Mouse (Mus musculus) frontal cortex, postnatal 36 days (tissue): ENCODE measurements around the gene Gprc5b.
A peak's percentile ranks its signal among the peaks of the same experiment; 100 is the strongest.

Experiments used
- DNase-seq, 2 experiments: peaks; one replicate each; pipeline ENCODE4 v3.0.0; 2022; ENCODE audit warnings: low spot score in 2 of 2

The Gprc5b gene

DNA sequence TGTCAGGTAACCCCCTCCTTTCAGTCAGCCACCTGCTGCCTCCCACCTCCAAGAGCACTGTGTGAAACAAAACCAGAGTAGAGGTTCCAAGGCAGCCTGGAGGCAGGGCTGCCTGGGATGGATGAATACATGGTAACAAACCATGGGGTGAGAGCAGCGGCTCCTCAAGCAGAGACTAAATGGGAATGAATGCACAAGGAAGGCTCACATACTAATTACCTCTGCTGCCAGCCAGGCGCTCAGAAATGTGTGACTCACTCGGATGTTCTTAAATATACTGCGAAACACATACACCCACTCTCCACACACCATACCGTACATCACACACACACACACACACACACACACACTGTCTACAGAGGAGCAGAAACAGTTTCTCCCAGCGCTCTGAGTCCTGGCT is 4.7 kb downstream of the Gprc5b start:
- DNase-seq = peak; percentile 79 to 86

GRCm38 (mm10) chr7:118989275-118989856 is 5.6 kb downstream of the Gprc5b start:
- DNase-seq = no peak

GRCm38 (mm10) chr7:118986369-118986768 is 8.6 kb downstream of the Gprc5b start:
- no peak for DNase-seq

GRCm38 (mm10) chr7:118985786-118986185 is 9.2 kb downstream of the Gprc5b start:
- DNase-seq = no peak

GRCm38 (mm10) chr7:118983961-118984360 is 11.1 kb downstream of the Gprc5b start:
- peak; percentile 66 to 78 for DNase-seq

GRCm38 (mm10) chr7:118982586-118982985 is 12.4 kb downstream of the Gprc5b start:
- DNase-seq = no peak

GRCm38 (mm10) chr7:118981831-118982230 is 13.2 kb downstream of the Gprc5b start:
- no peak for DNase-seq

- DNase-seq = no peak
These were observed 13.7 kb downstream of the Gprc5b start for GRCm38 (mm10) chr7:118981346-118981745.

- no peak for DNase-seq
These were observed 15.3 kb downstream of the Gprc5b start for GRCm38 (mm10) chr7:118979708-118980107.

DNA sequence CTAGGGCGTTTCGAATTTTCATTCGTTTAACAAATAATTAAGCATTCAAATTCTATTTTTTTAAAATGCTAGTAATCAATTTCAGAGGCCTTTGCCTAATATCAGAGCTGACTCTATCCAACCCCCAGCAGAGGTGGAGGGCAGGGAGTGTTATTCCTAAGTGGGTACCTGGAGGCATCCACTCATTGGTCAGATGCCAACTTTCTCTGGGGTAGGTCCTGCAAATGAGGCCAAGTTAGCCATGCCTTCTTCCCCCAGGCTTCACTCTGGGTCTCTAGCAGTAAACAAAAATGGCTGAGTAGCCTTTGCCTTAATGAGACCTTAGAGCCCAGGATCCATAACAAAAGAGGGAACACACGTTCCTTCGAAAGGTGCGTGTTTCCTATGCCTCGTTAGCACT is 15.9 kb downstream of the Gprc5b start:
- no peak for DNase-seq

DNA sequence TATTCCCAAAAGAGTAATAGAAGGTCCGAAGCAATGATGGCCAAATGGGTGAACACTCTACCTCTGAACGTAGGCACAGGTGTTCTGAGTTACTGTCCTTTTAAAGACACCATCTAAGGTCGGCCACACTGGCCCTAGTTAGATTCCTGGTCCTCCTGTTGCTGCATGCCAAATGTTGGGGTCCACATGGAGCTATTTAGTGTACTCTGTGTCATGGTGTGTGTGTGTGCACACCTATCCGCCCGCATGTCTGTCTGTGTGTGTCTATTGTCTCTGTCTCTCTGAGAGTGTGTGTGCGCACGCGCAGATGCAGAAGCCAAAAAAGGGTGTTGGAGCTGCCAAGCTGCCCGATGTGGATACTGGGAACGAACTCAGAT is 17.9 kb downstream of the Gprc5b start:
- DNase-seq = no peak

DNA sequence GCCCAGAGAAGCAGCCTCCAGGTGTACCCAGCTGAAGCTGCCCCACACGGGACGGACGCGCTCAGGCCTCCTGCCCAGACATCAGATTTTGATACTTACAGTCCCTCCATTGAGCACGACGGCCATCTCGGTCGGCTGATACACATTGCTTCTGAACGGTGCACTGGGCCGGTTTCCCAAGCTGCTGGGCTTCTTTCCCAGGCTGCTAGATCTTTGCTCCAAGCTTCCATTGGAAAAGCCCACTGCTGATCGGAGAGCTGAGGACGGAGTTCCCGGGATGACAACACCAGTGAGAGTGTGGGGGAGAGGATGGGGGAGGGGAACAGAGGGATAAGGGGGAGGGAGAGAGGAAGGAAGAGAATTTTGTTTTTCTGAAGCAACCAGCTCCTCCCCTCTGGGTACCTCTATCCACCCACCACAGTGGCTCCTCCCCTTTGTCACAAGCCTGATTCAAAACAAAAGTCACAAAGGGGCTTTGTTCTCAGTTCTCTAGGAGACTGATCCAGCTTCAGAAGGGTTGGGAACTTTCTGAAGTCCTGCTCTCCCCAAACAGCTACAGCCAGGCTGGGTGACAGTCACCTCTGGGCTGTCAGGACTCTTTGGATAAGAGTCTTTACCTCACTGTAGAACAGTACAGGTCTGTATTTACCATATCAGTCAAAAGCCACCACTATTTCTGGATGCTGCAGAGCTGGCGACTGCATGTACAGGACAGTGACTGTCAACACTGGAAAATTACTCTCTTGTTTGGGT is 18.4 kb downstream of the Gprc5b start:
- DNase-seq = peak in 1 of 2 experiments; percentile 48

- DNase-seq = no peak
These were observed 19.2 kb downstream of the Gprc5b start for GRCm38 (mm10) chr7:118975837-118976236.

- DNase-seq = no peak
These were observed 21.6 kb downstream of the Gprc5b start for GRCm38 (mm10) chr7:118973377-118973776.

GRCm38 (mm10) chr7:118972306-118972705 is 22.7 kb downstream of the Gprc5b start:
- DNase-seq = no peak

GRCm38 (mm10) chr7:118971499-118971898 is 23.5 kb downstream of the Gprc5b start:
- no peak for DNase-seq

- no peak for DNase-seq
These were observed 26.1 kb downstream of the Gprc5b start for GRCm38 (mm10) chr7:118968870-118969269.

- DNase-seq = no peak
These were observed 29.8 kb downstream of the Gprc5b start for GRCm38 (mm10) chr7:118965198-118965597.

GRCm38 (mm10) chr7:118964777-118965176 is 30.2 kb downstream of the Gprc5b start:
- DNase-seq = no peak

GRCm38 (mm10) chr7:118959209-118959608 is 35.8 kb downstream of the Gprc5b start:
- DNase-seq = no peak

DNA sequence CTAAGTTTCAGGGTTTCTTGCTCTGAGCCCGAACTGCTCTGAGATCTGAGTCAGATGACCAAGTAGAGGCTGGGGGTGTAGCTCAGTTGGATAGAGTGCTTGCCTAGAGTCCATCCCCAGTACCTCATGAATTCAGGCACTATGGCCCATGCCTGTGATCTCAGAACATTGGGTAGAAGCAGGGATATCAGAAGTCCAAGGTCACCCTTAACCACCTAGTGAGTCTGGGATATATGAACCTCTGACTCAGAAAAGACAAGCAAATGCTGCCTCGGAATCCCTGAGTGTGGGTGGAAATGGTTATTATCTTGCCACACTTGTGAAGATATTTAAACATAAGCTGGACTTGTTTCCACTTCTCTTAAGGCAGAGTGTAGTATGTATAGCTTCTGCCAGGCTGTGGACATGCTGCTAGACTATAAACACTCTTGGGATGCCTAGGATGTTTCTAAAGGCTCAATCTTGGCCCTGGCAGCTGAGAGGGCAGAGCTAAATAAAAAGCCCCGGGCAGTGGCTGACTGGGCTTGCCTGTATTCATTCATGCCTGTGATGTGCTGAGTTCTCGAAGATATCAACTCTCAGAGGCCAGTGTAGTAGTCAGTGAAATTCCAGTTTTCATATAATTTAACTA is 38.3 kb downstream of the Gprc5b start:
- no peak for DNase-seq

GRCm38 (mm10) chr7:118954968-118955367 is 40.0 kb downstream of the Gprc5b start:
- DNase-seq = no peak

- no peak for DNase-seq
These were observed 41.3 kb downstream of the Gprc5b start for GRCm38 (mm10) chr7:118953626-118954282.
